Mouse (Mus musculus): Measurements from ENCODE around the gene Dock4.

DNA sequence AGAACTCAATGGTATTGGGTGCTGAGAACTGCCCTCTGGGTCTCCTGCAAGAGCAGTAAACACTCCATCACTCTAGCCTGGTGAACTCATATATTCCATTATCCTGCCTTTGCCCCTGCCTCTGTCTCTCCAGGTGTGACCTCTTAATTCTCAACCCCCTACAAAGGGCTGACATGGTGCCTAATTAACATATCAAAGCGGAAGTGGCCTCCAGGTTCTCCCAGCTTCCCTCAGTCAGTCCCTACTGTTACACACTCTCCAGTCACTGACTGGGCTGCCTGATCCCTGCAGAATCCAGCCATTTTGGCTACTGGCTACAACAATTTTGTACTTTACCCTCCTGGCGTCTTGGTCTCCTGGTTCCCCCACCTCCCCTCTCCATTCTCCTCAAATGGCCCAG is 441.7 kb downstream of the Dock4 start:
- TF ChIP-seq CTCF (IDR thresholded peaks at IDR 0.05) (no peak), POLR2A (IDR thresholded peaks at IDR 0.05; ENCODE audit: insufficient read depth, low read depth, low read length) (no peak), EP300 (IDR thresholded peaks at IDR 0.05; ENCODE audit: insufficient read depth, low read depth, low read length) (no peak)
